Mouse (Mus musculus): Measurements from ENCODE around the gene Cc2d2b. TPM values are rescaled to one million over a fixed set of nuclear protein-coding genes. Genes with fewer than 3 reads are reported as not detected.

Gene Cc2d2b
- total RNA-seq, 2 experiments from 2014 or later, result 1.4 to 1.7 TPM

GRCm38 (mm10) chr19:40754311-40754710 lies 5.8 kb downstream of the Cc2d2b start:
- no peak for DNase-seq (ENCODE audit: low spot score in 2 of 2)

GRCm38 (mm10) chr19:40760071-40760470 lies 11.5 kb downstream of the Cc2d2b start:
- no peak for DNase-seq (ENCODE audit: low spot score in 2 of 2)

GRCm38 (mm10) chr19:40762023-40762759 lies 13.6 kb downstream of the Cc2d2b start:
- DNase-seq (ENCODE audit: low spot score in 2 of 2), result peak; percentile 40 to 60

- no peak for DNase-seq (ENCODE audit: low spot score in 2 of 2)
Measured at GRCm38 (mm10) chr19:40767189-40767588, 18.6 kb downstream of the Cc2d2b start.

- no peak for DNase-seq (ENCODE audit: low spot score in 2 of 2)
Measured at GRCm38 (mm10) chr19:40769341-40769770, 20.8 kb downstream of the Cc2d2b start.

GRCm38 (mm10) chr19:40788004-40788714 lies 39.6 kb downstream of the Cc2d2b start:
- DNase-seq (ENCODE audit: low spot score in 2 of 2), result no peak

GRCm38 (mm10) chr19:40788715-40789084 lies 40.1 kb downstream of the Cc2d2b start:
- DNase-seq (ENCODE audit: low spot score in 2 of 2), result no peak

GRCm38 (mm10) chr19:40805176-40805737 lies 56.7 kb downstream of the Cc2d2b start:
- no peak for DNase-seq (ENCODE audit: low spot score in 2 of 2)

GRCm38 (mm10) chr19:40809858-40810257 lies 61.3 kb downstream of the Cc2d2b start:
- no peak for DNase-seq (ENCODE audit: low spot score in 2 of 2)

- no peak for DNase-seq (ENCODE audit: low spot score in 2 of 2)
Measured at GRCm38 (mm10) chr19:40811840-40812239, 63.3 kb downstream of the Cc2d2b start.

GRCm38 (mm10) chr19:40812778-40813177 lies 64.2 kb downstream of the Cc2d2b start:
- no peak for DNase-seq (ENCODE audit: low spot score in 2 of 2)

- no peak for DNase-seq (ENCODE audit: low spot score in 2 of 2)
Measured at GRCm38 (mm10) chr19:40813385-40813784, 64.8 kb downstream of the Cc2d2b start.

- DNase-seq (ENCODE audit: low spot score in 2 of 2), result no peak
Measured at GRCm38 (mm10) chr19:40815645-40816183, 67.2 kb downstream of the Cc2d2b start.

GRCm38 (mm10) chr19:40817901-40818532 lies 69.5 kb downstream of the Cc2d2b start:
- no peak for DNase-seq (ENCODE audit: low spot score in 2 of 2)

- DNase-seq (ENCODE audit: low spot score in 2 of 2), result no peak
Measured at GRCm38 (mm10) chr19:40818764-40819163, 70.2 kb downstream of the Cc2d2b start.

GRCm38 (mm10) chr19:40821306-40821825 lies 72.8 kb downstream of the Cc2d2b start:
- no peak for DNase-seq (ENCODE audit: low spot score in 2 of 2)

GRCm38 (mm10) chr19:40825636-40826035 lies 77.1 kb downstream of the Cc2d2b start:
- DNase-seq (ENCODE audit: low spot score in 2 of 2), result no peak

- DNase-seq (ENCODE audit: low spot score in 2 of 2), result no peak
Measured at GRCm38 (mm10) chr19:40826735-40827134, 78.2 kb downstream of the Cc2d2b start.

- DNase-seq (ENCODE audit: low spot score in 2 of 2), result no peak
Measured at GRCm38 (mm10) chr19:40830198-40830597, 81.6 kb downstream of the Cc2d2b start.

GRCm38 (mm10) chr19:40830703-40831415 lies 82.3 kb downstream of the Cc2d2b start, which contains the start of gene Ccnj:
Ccnj (plus strand) TSS chr19:40831279.
- DNase-seq (ENCODE audit: low spot score in 2 of 2), result peak; percentile 90 to 96
